Mouse (Mus musculus) monocyte, adult 5-6 weeks (primary cell): ENCODE results near the gene Hoxc6. TPM values are rescaled to one million over a fixed set of nuclear protein-coding genes. Genes with fewer than 3 reads are reported as not detected.

Experiments used
- ATAC-seq: fragments of 153-309, 156-312 bp; replicated peaks from 2 replicates; pipeline ENCODE4 v1.8.0; 2017; ENCODE audit warnings: mild to moderate bottlenecking; ENCODE audit not compliant: low TSS enrichment, insufficient number of reproducible peaks, severe bottlenecking, poor library complexity, low FRiP score
- total RNA-seq: library from RNA; stranded (forward); fragments of 200-1000, 200-491, 200-594 nt; gene quantifications from 3 replicates; pipeline ENCODE4 v1.2.3, GENCODE M21; 2017

The Hoxc6 gene
- total RNA-seq, 1 experiment from 2014 or later: not detected

DNA sequence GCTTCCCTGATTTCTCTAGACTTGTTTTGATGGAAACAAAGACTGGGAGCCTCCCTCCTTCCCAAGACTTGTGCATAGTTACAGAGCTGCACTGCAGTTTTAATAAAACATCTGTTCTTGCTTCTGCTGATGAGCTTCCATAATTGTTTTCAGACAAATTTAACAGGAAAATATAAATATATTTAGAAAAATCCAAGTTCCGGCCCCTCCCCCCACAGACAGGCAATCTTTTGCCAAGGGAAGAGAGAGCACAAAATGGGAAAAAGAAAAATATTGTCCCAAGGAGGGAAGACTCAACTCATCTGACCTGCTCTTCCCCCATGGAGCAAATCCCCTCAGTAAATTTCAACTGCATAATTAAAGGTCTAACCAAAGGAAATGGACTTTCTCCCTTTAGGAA, 8.3 kb downstream of the Hoxc6 start:
- no peak for ATAC-seq

DNA sequence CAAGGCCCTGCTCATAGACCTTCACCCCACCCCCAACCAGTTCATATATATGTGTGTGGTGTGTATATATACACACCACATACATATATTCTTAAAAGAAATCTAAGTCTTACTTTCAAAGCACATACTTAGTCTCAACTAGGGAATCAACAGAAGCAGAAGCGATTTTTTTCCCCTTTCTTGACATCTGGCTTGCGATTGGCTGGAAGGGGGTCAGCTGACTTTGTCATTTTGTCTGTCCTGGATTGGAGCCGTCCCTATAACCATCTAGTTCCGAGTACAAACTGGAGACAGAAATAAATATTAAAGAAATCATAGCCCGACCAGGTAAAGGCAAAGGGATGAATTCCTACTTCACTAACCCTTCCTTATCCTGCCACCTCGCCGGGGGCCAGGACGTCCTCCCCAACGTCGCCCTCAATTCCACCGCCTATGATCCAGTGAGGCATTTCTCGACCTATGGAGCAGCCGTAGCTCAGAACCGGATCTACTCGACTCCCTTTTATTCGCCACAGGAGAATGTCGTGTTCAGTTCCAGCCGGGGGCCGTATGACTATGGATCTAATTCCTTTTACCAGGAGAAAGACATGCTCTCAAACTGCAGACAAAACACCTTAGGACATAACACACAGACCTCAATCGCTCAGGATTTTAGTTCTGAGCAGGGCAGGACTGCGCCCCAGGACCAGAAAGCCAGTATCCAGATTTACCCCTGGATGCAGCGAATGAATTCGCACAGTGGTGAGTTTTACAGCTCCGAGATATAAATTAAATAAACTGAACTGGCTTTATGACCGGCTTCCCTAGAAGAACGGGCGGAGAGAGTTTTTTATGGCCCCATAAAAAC, 11.4 kb downstream of the Hoxc6 start:
- ATAC-seq: no peak

DNA sequence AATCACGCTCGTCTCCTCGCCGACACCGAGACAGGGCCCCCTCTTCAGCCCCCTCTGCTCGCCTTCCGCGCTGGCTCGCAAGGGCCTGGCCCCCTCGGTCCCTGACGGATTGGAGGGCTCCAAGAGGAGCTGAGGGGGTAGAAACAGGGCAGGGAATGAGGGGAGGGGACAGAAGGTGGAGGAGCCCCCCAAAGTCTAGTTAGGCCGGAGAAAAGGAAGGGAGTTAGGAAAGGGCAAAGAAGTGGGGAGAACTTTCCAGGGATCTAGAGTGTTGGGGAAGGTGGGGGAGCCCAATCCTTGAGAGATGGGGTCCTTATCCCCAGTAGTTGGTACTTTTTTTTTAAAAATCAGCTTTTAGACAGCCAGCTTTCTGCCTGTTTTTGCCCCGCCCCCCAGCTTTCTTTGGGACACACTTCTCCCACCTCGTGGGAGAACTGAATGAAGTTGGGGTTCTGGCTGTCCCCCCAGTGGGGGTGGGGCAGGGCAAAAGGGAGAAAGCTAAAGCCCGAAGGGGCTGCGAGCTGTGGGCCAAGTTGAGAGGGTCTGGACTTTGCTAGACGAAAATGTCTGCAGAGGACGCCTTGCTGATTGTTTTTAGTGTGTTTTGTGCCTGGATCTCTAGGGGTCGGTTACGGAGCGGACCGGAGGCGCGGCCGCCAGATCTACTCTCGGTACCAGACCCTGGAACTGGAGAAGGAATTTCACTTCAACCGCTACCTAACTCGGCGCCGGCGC, 12.2 kb downstream of the Hoxc6 start:
- no peak for ATAC-seq

DNA sequence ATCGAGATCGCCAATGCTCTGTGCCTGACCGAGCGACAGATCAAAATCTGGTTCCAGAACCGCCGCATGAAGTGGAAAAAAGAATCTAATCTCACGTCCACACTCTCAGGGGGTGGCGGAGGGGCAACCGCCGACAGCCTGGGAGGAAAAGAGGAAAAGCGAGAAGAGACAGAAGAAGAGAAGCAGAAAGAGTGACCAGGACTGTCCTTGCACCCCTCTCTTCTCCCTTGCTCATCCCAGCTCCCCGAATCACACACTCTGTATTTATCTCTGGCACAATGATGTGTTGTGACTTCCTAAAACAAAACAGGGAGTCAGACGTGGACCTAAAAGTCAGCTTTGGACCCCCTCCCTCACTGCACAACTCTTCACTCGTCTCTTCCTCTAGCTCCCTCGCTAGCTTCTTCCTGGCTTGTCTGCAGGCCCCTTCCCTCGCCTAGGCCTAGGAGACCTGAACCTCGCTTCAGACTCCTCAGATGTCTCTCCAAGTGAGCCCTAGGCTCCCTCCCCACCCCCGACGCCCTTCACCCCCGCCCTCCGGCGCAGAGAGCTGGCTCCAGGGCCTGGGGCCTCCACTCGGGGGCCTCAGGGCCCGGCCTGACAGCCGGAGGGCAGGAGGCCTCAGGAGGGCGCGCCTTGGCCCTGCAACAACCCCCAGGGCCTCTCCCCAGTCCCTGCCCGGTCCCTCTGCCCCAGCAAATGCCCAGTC, 12.9 kb downstream of the Hoxc6 start:
- ATAC-seq: no peak

DNA sequence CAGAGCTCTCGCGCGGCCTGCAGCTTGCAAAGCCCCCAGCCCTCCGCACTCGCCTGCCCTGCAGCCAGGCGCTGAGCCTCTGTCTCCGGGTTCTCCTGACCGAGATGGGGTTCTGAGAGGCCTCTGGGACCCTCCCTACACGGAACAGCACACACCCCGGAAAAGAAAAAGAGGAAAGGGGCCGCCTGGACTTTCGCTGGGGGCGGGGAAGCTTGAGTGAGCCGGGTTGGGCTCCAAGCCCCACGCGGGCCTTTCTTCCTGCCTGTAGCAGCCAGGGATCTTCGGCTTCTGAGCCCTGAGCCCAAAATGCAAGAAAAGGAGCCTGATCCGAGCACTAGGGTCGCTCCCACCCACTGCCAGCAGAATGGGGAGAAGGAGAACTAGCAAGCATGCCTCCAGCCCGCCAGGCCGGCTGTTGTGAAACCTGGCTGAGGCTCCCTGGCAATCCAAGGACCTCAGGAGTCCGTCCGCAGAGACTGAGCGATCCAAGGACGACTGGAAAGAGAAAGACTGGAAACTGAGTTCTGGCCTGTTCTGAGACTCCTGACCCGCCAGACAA, 13.9 kb downstream of the Hoxc6 start:
- ATAC-seq: no peak

DNA sequence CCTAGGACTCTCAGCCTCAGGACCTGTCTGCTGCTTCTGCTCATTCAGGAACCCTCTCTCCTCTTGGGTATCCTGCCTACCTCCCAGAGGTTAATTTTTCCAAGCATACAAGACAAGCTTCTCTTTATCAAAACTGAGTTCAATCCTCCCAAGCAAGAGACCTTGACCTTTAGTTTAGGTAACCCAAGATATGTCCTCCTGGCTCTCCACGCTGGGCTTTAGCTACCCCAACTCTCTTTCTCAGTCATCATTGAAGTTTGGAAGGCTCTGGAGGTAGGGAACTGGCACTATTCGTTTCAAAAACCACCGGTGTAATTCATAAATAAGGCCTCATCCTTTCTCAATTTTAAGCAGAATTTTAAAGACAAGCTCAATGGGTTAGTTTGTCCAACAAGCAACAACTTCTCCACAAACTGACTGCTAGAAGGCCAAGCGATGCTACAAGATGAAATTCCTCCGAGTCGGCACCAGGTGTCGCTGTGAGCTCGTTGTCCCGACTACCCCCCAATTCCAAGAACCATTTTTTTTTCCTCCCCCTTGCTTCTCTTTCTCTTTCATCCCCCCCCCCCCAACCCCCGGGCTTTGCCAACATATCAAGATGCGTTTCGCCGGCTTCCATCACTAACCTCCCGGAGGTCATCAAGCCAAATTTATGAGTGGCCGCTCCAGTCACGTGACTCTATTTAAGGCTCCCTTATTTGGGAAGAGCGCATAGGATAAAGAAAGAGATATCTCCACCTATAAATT, 15.4 kb downstream of the Hoxc6 start:
- no peak for ATAC-seq

DNA sequence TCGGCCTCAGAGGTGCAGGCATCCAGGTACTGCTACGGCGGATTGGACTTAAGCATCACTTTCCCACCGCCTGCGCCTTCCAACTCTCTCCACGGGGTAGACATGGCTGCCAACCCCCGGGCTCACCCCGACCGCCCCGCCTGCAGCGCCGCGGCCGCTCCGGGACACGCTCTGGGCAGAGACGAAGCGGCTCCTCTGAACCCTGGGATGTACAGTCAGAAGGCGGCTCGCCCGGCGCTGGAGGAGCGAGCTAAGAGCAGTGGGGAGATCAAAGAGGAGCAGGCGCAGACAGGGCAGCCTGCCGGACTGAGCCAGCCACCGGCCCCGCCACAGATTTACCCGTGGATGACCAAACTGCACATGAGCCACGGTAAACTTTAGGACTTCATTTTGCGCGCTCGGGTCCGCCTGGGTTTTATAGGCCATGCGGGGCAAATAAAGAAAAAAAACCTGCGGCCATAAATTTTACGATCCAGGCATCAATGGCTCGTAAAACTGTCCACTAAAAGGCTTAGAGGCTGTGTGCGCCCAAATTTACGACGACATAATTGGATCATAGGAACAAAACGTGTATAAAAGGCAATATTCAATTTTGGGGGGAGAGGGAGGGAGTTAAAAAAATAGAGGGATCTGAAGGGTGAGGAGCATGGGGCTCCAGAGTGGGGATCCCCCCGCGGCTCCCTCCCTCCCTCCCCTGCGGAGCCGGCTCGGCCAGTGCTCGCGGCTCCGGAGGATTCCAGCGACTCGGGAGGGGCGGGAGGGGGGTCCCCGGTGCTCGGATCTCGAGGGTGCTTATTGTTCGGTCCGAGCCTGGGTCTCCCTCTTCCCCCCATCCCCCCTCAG, 16.3 kb downstream of the Hoxc6 start:
- ATAC-seq: no peak

DNA sequence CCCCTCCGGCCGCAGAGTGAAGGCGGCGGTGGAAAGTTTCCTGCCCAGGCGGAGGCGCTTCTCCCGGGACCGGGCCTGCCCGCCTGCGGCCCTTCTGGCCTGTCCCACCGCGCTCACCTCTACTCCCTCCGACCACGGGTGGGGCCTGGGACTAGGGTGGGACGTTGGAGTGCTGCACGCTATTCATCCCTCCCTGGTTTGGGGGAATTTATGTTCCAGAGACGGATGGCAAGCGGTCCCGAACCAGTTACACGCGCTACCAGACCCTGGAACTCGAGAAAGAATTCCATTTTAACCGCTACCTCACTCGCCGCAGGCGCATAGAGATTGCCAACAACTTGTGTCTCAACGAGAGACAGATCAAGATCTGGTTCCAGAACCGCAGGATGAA, 16.9 kb downstream of the Hoxc6 start:
- no peak for ATAC-seq

DNA sequence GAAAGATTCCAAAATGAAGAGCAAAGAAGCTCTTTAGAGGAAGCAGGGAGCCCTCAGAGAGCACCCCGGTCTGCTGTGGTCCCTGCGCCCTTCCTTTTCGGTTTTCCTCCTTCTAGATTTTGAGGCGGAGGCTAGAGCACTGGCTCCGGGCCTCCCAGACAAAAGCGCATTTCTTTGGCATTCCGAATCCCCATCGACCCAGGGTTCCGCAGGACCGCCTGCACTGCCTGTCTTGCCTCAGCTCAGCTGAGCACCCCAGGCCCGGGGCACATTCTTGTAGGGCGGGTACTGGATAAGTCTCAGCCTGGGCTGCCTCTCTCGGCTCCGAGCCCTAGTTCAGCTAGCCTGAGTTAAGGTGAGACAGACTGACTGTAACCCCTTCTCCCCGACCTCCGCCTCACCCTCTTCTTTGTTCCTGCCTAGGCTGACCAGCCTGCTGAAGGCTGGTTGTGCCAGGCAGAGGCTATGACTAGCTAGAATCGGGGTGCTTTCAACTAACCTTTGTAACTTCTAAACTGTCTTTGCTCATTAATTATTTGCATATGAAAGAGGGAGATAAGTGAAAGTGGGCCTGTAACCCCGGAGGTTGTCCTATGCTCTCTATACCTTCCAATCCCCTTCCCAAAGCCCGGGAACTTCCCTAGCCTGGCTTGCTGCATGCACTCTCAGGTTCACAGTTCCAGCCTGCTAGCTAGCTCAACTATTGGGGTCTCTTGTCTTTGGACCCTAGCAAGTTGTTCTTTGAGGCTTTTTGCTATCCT, 17.5 kb downstream of the Hoxc6 start:
- no peak for ATAC-seq

DNA sequence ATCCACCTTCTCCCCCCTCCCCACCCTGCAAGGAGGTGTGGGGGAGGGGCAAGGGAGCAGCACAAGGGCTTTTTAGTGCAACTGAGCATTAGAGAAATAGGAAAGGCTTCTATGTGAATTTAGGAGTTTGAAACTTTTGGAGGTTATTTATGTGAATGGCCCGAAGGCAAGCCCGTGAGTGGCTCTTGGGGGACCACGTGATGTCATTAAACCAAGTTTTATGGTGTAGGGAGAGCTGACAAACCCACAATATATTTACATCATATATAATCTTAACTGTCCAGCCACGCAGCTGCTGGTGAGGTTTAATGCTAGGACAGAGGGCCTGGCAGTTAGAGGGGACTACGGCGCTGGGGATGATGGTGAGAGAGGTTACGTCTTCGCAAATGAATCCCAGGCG, 20.6 kb downstream of the Hoxc6 start, which contains the start of gene Hoxc4:
Gene Hoxc4, plus strand, starts transcription at position 299 of the 400 bp plus-strand sequence.
- no peak for ATAC-seq

DNA sequence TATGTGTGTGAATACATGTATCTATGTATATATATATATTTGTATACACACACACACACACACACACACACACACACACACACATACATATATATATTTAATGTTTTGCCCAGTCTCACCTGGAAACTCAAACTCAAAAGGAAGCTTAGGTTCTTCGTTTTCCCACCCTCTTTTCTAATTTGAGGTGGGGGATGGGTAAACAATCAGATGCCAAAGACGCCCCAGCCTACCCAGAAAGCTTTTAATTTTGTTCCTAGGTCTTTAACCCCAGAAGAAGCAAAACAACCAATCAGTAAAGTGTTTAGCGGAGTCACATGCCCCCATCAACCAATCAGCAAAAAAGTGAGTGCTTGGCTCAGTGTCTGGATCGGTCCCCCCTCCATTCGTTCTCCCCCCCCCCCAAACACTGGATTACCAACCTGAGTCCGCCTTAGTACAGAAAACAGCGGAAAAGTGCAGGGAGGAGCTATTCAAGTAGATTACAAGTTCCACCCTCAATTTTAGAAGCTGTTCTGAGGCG, 22.9 kb downstream of the Hoxc6 start:
- no peak for ATAC-seq

DNA sequence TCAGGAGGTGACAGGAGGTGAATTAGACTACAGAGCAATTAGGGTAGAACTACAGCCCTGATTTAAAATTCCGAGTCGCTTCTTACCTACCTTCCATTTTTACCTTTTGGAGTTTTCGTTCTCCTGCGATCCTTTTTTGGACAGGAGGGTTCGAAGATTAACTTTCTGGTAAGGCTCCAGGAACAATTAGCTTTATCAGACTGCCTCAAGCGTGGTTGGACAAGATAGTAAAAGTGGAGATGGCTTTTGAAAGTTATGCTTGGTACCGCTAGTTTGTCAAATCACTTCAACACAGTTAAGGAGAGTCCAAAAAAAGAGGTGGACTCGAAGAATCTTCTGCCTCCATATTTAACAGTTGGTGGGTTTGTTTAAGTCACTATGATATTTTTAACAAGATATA, 23.5 kb downstream of the Hoxc6 start:
- no peak for ATAC-seq

DNA sequence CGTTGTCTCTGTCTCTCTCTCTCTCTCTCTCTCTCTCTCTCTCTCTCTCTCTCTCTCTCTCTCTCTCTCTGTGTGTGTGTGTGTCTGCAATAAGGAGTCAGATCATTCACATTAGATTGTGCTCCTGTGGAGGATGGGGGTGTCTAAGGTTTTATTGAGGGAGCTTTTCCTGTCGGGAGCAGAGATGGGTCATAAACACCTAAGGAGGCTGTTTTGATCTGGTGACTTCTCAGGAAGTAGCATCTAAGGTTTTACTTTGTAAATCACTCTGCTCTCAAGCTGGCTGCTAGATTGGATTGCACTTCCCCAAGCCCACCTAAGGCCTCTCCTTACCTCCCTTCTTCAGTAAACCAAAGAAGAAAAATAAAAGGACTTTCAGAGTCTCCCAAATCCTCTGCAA, 26.1 kb downstream of the Hoxc6 start:
- ATAC-seq: no peak

DNA sequence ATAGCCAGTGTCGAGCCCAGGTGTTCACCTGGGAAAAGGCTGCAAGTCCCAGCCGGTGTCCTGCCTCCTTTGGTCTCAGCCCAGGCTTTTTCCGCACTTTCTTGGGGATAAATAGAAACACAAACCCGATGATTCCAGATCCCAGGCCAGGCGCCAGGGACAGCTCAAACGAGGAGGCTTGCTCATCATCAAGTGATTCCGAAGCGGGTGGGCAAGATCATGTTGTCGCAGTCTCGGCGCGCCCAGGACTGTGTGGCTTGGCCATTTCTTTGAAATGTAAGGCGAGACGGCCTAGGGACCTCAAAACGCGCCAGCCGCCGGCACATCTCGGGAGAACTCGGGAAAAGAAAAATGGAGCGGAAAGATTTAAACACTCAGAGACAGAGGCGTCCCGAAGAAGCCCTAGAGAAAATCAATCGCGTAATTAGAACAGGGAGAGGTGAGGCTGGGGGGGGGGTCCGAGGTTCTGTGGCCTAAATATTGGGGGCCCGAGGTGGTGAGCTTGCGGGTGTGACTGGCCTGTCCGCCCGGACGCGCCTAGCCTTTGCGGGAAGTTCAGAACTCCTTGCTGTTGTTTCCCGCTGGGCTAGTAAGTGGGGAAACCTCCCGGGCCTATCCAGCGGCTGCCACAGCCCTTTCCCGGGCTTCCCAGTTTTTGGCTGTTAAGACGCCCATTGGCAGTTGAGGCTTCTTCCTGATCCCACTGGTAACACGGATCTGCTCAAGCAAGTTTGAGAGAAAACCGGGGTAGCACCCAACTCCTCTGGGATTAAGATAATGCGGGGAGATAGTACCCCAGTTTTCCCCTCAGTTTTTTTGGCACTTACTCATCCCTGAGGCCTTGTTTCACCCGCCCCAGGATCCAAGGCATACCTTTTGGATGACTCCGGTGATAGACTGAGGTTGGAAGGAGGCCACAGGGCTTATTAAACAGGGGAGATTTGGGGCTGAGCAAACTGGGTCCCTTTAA, 29.5 kb downstream of the Hoxc6 start:
- no peak for ATAC-seq

DNA sequence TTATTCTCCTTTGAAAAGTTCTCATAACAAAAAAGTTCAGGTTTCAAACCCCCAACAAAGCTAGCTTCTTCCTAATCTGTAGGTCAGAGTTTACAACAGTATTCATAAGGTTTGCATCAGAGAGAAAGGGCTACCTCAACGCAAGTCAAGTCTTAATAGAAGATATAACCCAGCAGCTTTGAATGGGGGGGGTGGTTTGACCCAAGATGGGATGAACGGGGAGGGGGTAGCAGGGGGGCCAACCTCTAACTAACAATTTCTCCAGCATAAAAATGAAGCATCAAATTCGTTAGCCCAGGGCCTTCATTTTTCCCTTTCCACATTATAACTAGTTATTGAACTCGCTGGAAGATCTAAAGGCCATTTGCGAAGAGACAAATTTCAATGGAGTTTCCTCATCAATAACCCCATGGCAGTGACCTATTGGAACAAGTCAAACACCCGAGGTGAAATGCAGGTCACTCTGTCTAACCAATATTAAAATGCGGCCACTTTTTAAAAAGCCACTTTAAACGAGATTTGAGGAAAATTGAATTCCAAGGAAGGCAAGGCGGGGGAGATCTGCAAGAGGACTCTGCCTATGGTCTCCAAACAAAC, 31.0 kb downstream of the Hoxc6 start:
- ATAC-seq: no peak
